Mouse (Mus musculus) layer of hippocampus, postnatal 14 days (tissue): Measurements from ENCODE around the gene Trp53rka. TPM values are rescaled to one million over a fixed set of nuclear protein-coding genes. Genes with fewer than 3 reads are reported as not detected.

Experiments
- total RNA-seq, 2 experiments: library from RNA; stranded (reverse); gene quantifications; 2 replicates each; pipeline ENCODE4 v1.2.3; 2021

Trp53rka gene
- total RNA-seq, 2 experiments from 2014 or later, result 16.8 to 19.9 TPM

Other genes with a start within 250 kb of the Trp53rka start
- 10 to 100 TPM; 76.0 to 81.1 TPM for gene Slc35c2, start 205.5 kb downstream of the Trp53rka start, total RNA-seq
- gene Elmo2, start 166.8 kb downstream of the Trp53rka start, total RNA-seq, result 100 to 1,000 TPM; 158 to 172 TPM
- gene Zfp663, start 124.6 kb downstream of the Trp53rka start, total RNA-seq, result 1 to 10 TPM; 1.2 to 1.3 TPM
- 10 to 100 TPM; 12.6 to 13.4 TPM for gene Zfp334, start 105.1 kb downstream of the Trp53rka start, total RNA-seq
- not detected for gene Ocstamp, start 92.9 kb downstream of the Trp53rka start, total RNA-seq
- 10 to 100 TPM; 13.0 to 19.6 TPM for gene Slc13a3, start 20.1 kb downstream of the Trp53rka start, total RNA-seq
- gene Slc2a10, start 10.5 kb upstream of the Trp53rka start, total RNA-seq, result 1 to 10 TPM; 1.0 to 1.1 TPM
- gene Eya2, start 101.7 kb upstream of the Trp53rka start, total RNA-seq, result 1 to 10 TPM; 3.4 to 5.6 TPM